Mouse (Mus musculus) mesoderm, embryonic 11.5 days (tissue): Measurements from ENCODE around the gene Smim7.

Experiments used
- DNase-seq: peaks from one replicate; pipeline ENCODE4 v3.0.0-alpha.2; 2012; ENCODE audit warnings: low read depth, low spot score

Gene Smim7

GRCm38 (mm10) chr8:72570633-72571610, at the start of gene Smim7:
TSS of gene Smim7 (minus strand) at chr8:72571088.
- DNase-seq, result peak; percentile 98

GRCm38 (mm10) chr8:72590198-72590597, 19.3 kb upstream of the Smim7 start:
- peak; percentile 76 for DNase-seq

- DNase-seq, result no peak
These were observed 18.4 kb upstream of the Smim7 start for GRCm38 (mm10) chr8:72589286-72589685.

GRCm38 (mm10) chr8:72588865-72589264, 18.0 kb upstream of the Smim7 start:
- DNase-seq, result no peak

- DNase-seq, result no peak
These were observed 16.9 kb upstream of the Smim7 start for GRCm38 (mm10) chr8:72587806-72588205.

- DNase-seq, result no peak
These were observed 13.5 kb upstream of the Smim7 start for GRCm38 (mm10) chr8:72584390-72584789.

GRCm38 (mm10) chr8:72583056-72583771, 12.3 kb upstream of the Smim7 start:
- no peak for DNase-seq

GRCm38 (mm10) chr8:72579374-72579773, 8.5 kb upstream of the Smim7 start:
- DNase-seq, result no peak

- DNase-seq, result peak; percentile 1
These were observed 7.1 kb upstream of the Smim7 start for GRCm38 (mm10) chr8:72577941-72578340.

GRCm38 (mm10) chr8:72577266-72577665, 6.4 kb upstream of the Smim7 start:
- no peak for DNase-seq

GRCm38 (mm10) chr8:72575915-72576314, 5.0 kb upstream of the Smim7 start:
- DNase-seq, result no peak

- DNase-seq, result no peak
These were observed 2.6 kb upstream of the Smim7 start for GRCm38 (mm10) chr8:72573450-72573849.

- DNase-seq, result no peak
These were observed 1.6 kb upstream of the Smim7 start for GRCm38 (mm10) chr8:72572507-72572906.

GRCm38 (mm10) chr8:72571611-72572473, 954 bp upstream of the Smim7 start, which contains the start of gene Tmem38a:
TSS of gene Tmem38a (plus strand) at chr8:72572055.
- peak; percentile 76 for DNase-seq

GRCm38 (mm10) chr8:72565970-72566369, 4.9 kb downstream of the Smim7 start:
- DNase-seq, result no peak

GRCm38 (mm10) chr8:72561111-72561689, 9.7 kb downstream of the Smim7 start:
- no peak for DNase-seq

GRCm38 (mm10) chr8:72555770-72556169, 15.1 kb downstream of the Smim7 start:
- DNase-seq, result no peak

- no peak for DNase-seq
These were observed 21.5 kb downstream of the Smim7 start for GRCm38 (mm10) chr8:72549314-72549892.

- no peak for DNase-seq
These were observed 22.1 kb downstream of the Smim7 start for GRCm38 (mm10) chr8:72548644-72549313.
